Mouse (Mus musculus): ENCODE measurements around the gene Agap2.

The Agap2 gene

DNA sequence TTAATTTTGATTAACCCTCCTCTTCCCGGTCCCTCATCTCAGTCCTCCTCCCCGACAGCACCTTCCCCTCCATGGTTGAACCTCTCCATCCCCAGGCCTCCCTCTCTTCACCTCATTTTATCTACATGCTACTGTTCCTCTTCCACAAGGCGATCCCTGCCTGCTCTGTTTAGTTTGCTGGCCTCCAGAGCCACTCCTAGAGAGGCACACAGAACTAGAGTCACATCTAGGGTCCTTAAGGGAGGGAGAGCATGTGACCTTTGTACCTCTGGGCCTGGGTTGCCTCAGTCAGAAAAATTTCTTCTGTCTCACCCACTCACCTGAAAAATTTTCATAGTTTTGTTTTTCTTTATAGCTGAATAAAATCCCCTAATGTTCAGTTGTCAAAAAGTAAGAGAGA is 62.8 kb downstream of the Agap2 start:
- no peak for DNase-seq

DNA sequence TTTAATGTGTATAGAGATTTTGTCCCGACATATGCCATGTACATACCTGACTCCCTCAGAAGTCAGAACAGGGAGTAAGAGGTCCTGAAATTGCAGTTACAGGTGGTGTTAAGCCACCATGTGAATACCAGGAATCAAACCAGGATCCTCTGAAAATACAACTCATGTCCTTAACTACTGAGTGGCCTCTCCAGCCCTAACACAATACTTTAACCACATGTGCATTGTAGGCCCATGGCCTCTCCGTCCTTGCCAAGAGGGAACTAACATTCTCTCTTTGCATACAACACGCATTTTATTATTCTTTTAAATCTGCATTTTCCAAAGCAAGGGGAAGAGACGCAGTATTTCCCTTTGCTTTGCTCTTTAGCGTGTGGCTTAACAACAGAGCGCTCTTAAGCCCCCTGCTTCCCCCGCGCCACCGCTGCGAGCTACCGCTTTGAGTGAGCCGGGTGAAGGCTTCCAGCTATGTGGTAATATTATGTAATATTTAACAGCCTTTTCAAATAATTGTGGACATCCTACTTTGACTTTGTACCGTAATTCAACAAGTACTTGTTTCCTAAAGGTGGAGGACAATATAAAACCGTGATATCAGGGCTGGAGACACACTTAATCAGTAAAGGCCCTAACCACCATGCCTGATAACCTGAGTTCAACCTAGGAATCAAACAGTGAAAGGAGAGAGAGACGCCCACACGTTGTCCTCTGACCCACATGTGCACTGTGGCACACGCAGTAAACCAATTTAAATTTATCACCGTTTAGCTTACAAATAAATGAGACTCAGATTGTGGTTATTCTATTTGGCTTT is 63.5 kb downstream of the Agap2 start:
- no peak for DNase-seq

DNA sequence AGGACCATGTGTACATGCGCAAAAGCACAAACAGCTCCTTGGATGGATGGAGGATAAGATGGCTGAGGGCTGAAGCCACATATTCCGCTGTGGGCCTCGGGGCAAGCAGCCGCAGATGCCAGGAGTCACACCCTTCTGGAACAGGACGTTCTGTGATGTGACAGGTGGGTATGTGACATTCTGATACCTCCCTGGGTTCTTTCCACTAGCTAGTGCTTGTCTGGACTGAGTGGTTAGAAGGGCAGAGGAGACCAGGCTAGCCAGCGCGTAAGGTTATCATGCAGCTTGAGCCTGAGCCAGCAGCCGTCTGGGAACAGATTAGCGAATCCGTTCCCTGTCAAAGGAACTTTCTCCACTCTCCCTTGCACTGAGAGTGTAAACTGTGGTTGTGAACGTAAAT is 65.9 kb downstream of the Agap2 start:
- DNase-seq: no peak

DNA sequence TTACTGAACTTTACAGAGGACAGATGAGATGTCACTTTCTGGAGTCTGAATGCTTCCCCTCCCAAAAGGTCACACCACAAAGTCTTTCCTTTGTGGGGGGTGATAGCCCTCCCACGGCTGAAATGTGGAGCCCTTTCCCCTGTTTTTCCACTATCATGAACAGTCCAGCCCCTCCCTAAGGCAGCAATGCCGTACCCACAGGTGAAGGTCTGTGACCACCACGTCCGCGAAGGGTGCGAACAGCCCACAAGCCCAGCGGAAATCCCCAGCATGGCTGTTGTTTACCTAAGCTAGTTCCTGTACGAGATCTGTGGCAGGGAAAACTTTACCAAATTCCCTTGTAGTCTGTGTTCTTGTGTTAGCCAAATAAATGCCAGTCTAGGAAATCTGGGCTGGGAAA is 66.4 kb downstream of the Agap2 start:
- no peak for DNase-seq

All from cerebellum, adult 9-10 months (tissue).